Mouse (Mus musculus): ENCODE measurements at regions not wholly inside any gene's neighbourhood (a gene's known extent, or its start where the extent isn't known, plus 50 kb on each side); places are given as distances from the start of the nearest gene placed in this dataset.

- no peak overlapping the region for H3K27ac ChIP-seq (replicated peaks)
- H3K9me3 ChIP-seq: no peaks in the 10 kb centered on the region
- no peaks in the 10 kb centered on the region for H3K27me3 ChIP-seq (replicated peaks; ENCODE audit: low read depth, poor library complexity, severe bottlenecking)
- H3K36me3 ChIP-seq (replicated peaks): no peaks in the 10 kb centered on the region
- no peak for DNase-seq (ENCODE audit: low spot score)
- H3K4me3 ChIP-seq: no peak overlapping the region
- 84% methylated on average over 4 of the region's 4 CpGs for WGBS
- H3K4me1 ChIP-seq: no peaks in the 10 kb centered on the region
Measured at GRCm38 (mm10) chr5:4697346-4698095, 60.3 kb downstream of the Fzd1 start.

GRCm38 (mm10) chr5:4696701-4697100 lies 61.1 kb downstream of the Fzd1 start:
- no peak for DNase-seq (ENCODE audit: low spot score)
- no peaks in the 10 kb centered on the region for H3K36me3 ChIP-seq (replicated peaks)
- H3K4me1 ChIP-seq: no peaks in the 10 kb centered on the region

GRCm38 (mm10) chr5:4689130-4689529 lies 68.7 kb downstream of the Fzd1 start:
- no peak overlapping the region for H3K4me3 ChIP-seq
- H3K4me1 ChIP-seq: peaks cover 15% of the 10 kb centered on the region
- DNase-seq (ENCODE audit: low spot score): no peak
- no peaks in the 10 kb centered on the region for H3K9me3 ChIP-seq
- H3K27me3 ChIP-seq (replicated peaks; ENCODE audit: low read depth, poor library complexity, severe bottlenecking): no peaks in the 10 kb centered on the region
- WGBS: 63% methylated on average over 2 of the region's 2 CpGs
- no peak overlapping the region for H3K27ac ChIP-seq (replicated peaks)
- no peaks in the 10 kb centered on the region for H3K36me3 ChIP-seq (replicated peaks)

More at GRCm38 (mm10) chr5:4696701-4697100, 61.1 kb downstream of the Fzd1 start:
- H3K4me3 ChIP-seq: no peak overlapping the region
- no peaks in the 10 kb centered on the region for H3K9me3 ChIP-seq
- no peak overlapping the region for H3K27ac ChIP-seq (replicated peaks)
- no peaks in the 10 kb centered on the region for H3K27me3 ChIP-seq (replicated peaks; ENCODE audit: low read depth, poor library complexity, severe bottlenecking)

GRCm38 (mm10) chr5:4675316-4675715 lies 82.5 kb downstream of the Fzd1 start:
- Histone ChIP-seq H3K27me3 (replicated peaks; ENCODE audit: low read depth, poor library complexity, severe bottlenecking) (no peaks in the 10 kb centered on the region), H3K27ac (replicated peaks) (no peak overlapping the region), H3K36me3 (replicated peaks) (no peaks in the 10 kb centered on the region), H3K4me1 (no peaks in the 10 kb centered on the region), H3K4me3 (no peak overlapping the region), H3K9me3 (no peaks in the 10 kb centered on the region)
- WGBS: 91% methylated on average over 2 of the region's 2 CpGs
- no peak for DNase-seq (ENCODE audit: low spot score)

GRCm38 (mm10) chr5:4666381-4666780 lies 91.5 kb downstream of the Fzd1 start:
- no peak for DNase-seq (ENCODE audit: low spot score)
- Histone ChIP-seq H3K27ac (replicated peaks) (no peak overlapping the region), H3K36me3 (replicated peaks) (no peaks in the 10 kb centered on the region), H3K27me3 (replicated peaks; ENCODE audit: low read depth, poor library complexity, severe bottlenecking) (0 out of 2 replicates have a peak, but pooled peaks cover 4% of the 10 kb centered on the region), H3K4me1 (peaks cover 18% of the 10 kb centered on the region), H3K9me3 (no peaks in the 10 kb centered on the region), H3K4me3 (no peak overlapping the region)
- WGBS: 86% methylated on average over 12 of the region's 12 CpGs

GRCm38 (mm10) chr5:4665978-4666377 lies 91.9 kb downstream of the Fzd1 start:
- Histone ChIP-seq H3K36me3 (replicated peaks) (no peaks in the 10 kb centered on the region), H3K4me1 (peaks cover 18% of the 10 kb centered on the region), H3K27ac (replicated peaks) (no peak overlapping the region), H3K27me3 (replicated peaks; ENCODE audit: low read depth, poor library complexity, severe bottlenecking) (0 out of 2 replicates have a peak, but pooled peaks cover 5% of the 10 kb centered on the region), H3K4me3 (no peak overlapping the region), H3K9me3 (no peaks in the 10 kb centered on the region)
- DNase-seq (ENCODE audit: low spot score): no peak
- 89% methylated on average over 9 of the region's 9 CpGs for WGBS

GRCm38 (mm10) chr5:4664918-4665317 lies 92.9 kb downstream of the Fzd1 start:
- 86% methylated on average over 4 of the region's 4 CpGs for WGBS
- H3K9me3 ChIP-seq: no peaks in the 10 kb centered on the region
- DNase-seq (ENCODE audit: low spot score): no peak
- no peak overlapping the region for H3K27ac ChIP-seq (replicated peaks)
- H3K4me1 ChIP-seq: peaks cover 18% of the 10 kb centered on the region
- H3K27me3 ChIP-seq (replicated peaks; ENCODE audit: low read depth, poor library complexity, severe bottlenecking): 0 out of 2 replicates have a peak, but pooled peaks cover 7% of the 10 kb centered on the region
- no peak overlapping the region for H3K4me3 ChIP-seq
- no peaks in the 10 kb centered on the region for H3K36me3 ChIP-seq (replicated peaks)

- H3K4me3 ChIP-seq: no peak overlapping the region
- peaks cover 18% of the 10 kb centered on the region for H3K4me1 ChIP-seq
- H3K27me3 ChIP-seq (replicated peaks; ENCODE audit: low read depth, poor library complexity, severe bottlenecking): 0 out of 2 replicates have a peak, but pooled peaks cover 7% of the 10 kb centered on the region
- no peaks in the 10 kb centered on the region for H3K36me3 ChIP-seq (replicated peaks)
- DNase-seq (ENCODE audit: low spot score): no peak
- no peaks in the 10 kb centered on the region for H3K9me3 ChIP-seq
- WGBS: 75% methylated on average over 10 of the region's 10 CpGs
- H3K27ac ChIP-seq (replicated peaks): no peak overlapping the region
Measured at GRCm38 (mm10) chr5:4664488-4664887, 93.3 kb downstream of the Fzd1 start.

GRCm38 (mm10) chr5:4662198-4662585 lies 95.6 kb downstream of the Fzd1 start:
- no peak for DNase-seq (ENCODE audit: low spot score)
- Histone ChIP-seq H3K4me1 (peaks cover 18% of the 10 kb centered on the region), H3K27me3 (replicated peaks; ENCODE audit: low read depth, poor library complexity, severe bottlenecking) (0 out of 2 replicates have a peak, but pooled peaks cover 7% of the 10 kb centered on the region), H3K9me3 (peaks cover 4% of the 10 kb centered on the region; the same call in 1 of the 2 replicates), H3K27ac (replicated peaks) (no peak overlapping the region), H3K36me3 (replicated peaks) (no peaks in the 10 kb centered on the region), H3K4me3 (no peak overlapping the region)
- WGBS: 76% methylated on average over 6 of the region's 6 CpGs

- Histone ChIP-seq H3K4me3 (no peak overlapping the region), H3K4me1 (peaks cover 18% of the 10 kb centered on the region), H3K27me3 (replicated peaks; ENCODE audit: low read depth, poor library complexity, severe bottlenecking) (0 out of 2 replicates have a peak, but pooled peaks cover 6% of the 10 kb centered on the region), H3K9me3 (peaks cover 8% of the 10 kb centered on the region), H3K36me3 (replicated peaks) (no peaks in the 10 kb centered on the region), H3K27ac (replicated peaks) (no peak overlapping the region)
- no peak for DNase-seq (ENCODE audit: low spot score)
- WGBS: 65% methylated on average over 12 of the region's 12 CpGs
Measured at GRCm38 (mm10) chr5:4661420-4662197, 96.2 kb downstream of the Fzd1 start.

- H3K27me3 ChIP-seq (replicated peaks; ENCODE audit: low read depth, poor library complexity, severe bottlenecking): 0 out of 2 replicates have a peak, but pooled peaks cover 3% of the 10 kb centered on the region
- peaks cover 8% of the 10 kb centered on the region for H3K9me3 ChIP-seq
- peaks cover 9% of the 10 kb centered on the region for H3K4me1 ChIP-seq
- H3K4me3 ChIP-seq: no peak overlapping the region
- WGBS: 71% methylated on average over 1 of the region's 1 CpGs
- no peak for DNase-seq (ENCODE audit: low spot score)
- H3K27ac ChIP-seq (replicated peaks): no peak overlapping the region
- no peaks in the 10 kb centered on the region for H3K36me3 ChIP-seq (replicated peaks)
Measured at GRCm38 (mm10) chr5:4657982-4658381, 99.9 kb downstream of the Fzd1 start.

- DNase-seq (ENCODE audit: low spot score): no peak
- Histone ChIP-seq H3K9me3 (peaks cover 8% of the 10 kb centered on the region), H3K4me1 (peaks cover 26% of the 10 kb centered on the region), H3K27ac (replicated peaks) (no peak overlapping the region), H3K27me3 (replicated peaks; ENCODE audit: low read depth, poor library complexity, severe bottlenecking) (no peaks in the 10 kb centered on the region), H3K36me3 (replicated peaks) (no peaks in the 10 kb centered on the region), H3K4me3 (no peak overlapping the region)
Measured at GRCm38 (mm10) chr5:4654186-4654585, 103.6 kb downstream of the Fzd1 start.

Data from embryonic facial prominence, embryonic 10.5 days (tissue).